Mouse (Mus musculus): ENCODE measurements at regions not wholly inside any gene's neighbourhood (a gene's known extent, or its start where the extent isn't known, plus 50 kb on each side); places are given as distances from the start of the nearest gene placed in this dataset.
"Not testable (repeated sequence)": the region's sequence is repeated elsewhere in the genome, so short reads cannot be mapped to it uniquely, and the experiment has no call there.

GRCm38 (mm10) chr4:23954140-23954539, 542.1 kb upstream of the Mms22l start:
- no peaks in the 10 kb centered on the region for H3K4me1 ChIP-seq (ENCODE audit: control insufficient read depth, insufficient read depth, low read length)
- no peak overlapping the region for H3K4me2 ChIP-seq (ENCODE audit: low read depth, low read length)
- no peak for ATAC-seq (replicated peaks; ENCODE audit: extremely low read depth, insufficient read depth, low FRiP score)
- no peaks in the 10 kb centered on the region for H3K27me3 ChIP-seq (ENCODE audit: control insufficient read depth, insufficient read depth, low read length)
- WGBS = 78% methylated on average over 2 of the region's 2 CpGs
- H3K36me3 ChIP-seq (ENCODE audit: control insufficient read depth, insufficient read depth) = no peaks in the 10 kb centered on the region
- no peak overlapping the region for H3K4me3 ChIP-seq (ENCODE audit: low read length)
- no peak overlapping the region for H3K27ac ChIP-seq (ENCODE audit: low read length)
- H3K9me3 ChIP-seq (replicated peaks; ENCODE audit: control insufficient read depth, low read length) = no peaks in the 10 kb centered on the region
- no peak overlapping the region for H3K9ac ChIP-seq (ENCODE audit: low read length)

DNA sequence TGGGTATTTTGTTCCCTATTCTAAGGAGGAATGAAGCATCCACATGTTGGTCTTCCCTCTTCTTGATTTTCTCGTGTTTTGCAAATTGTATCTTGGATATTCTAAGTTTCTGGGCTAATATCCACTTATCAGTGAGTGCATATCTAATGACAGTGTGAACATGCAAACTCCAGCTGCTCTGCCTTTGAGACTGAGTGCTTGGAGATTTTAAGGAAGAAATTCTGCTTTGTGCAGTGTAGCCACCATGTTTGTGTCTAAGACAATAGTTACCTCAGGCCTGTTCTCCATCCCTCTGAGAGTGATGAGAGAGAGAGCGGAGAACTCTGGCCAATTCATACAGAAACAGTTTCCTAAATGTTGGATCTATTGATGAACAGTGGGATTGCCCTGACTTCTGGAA, 514.1 kb upstream of the Mms22l start:
- not testable (repeated sequence) for H3K27me3 ChIP-seq (ENCODE audit: control insufficient read depth, insufficient read depth, low read length); H3K9me3 ChIP-seq (replicated peaks; ENCODE audit: control insufficient read depth, low read length); H3K36me3 ChIP-seq (ENCODE audit: control insufficient read depth, insufficient read depth); H3K4me1 ChIP-seq (ENCODE audit: control insufficient read depth, insufficient read depth, low read length); ATAC-seq (replicated peaks; ENCODE audit: extremely low read depth, insufficient read depth, low FRiP score); H3K9ac ChIP-seq (ENCODE audit: low read length); H3K4me3 ChIP-seq (ENCODE audit: low read length); H3K4me2 ChIP-seq (ENCODE audit: low read depth, low read length); H3K27ac ChIP-seq (ENCODE audit: low read length)
- 80% methylated on average over 2 of the region's 2 CpGs for WGBS

GRCm38 (mm10) chr4:23982790-23983451, 513.3 kb upstream of the Mms22l start:
- peak; percentile 55; the same call in 1 of the 2 replicates for ATAC-seq (replicated peaks; ENCODE audit: extremely low read depth, insufficient read depth, low FRiP score)
- H3K9me3 ChIP-seq (replicated peaks; ENCODE audit: control insufficient read depth, low read length) = no peaks in the 10 kb centered on the region
- no peak overlapping the region for H3K27ac ChIP-seq (ENCODE audit: low read length)
- H3K9ac ChIP-seq (ENCODE audit: low read length) = no peak overlapping the region
- peak overlapping the region; percentile 53 for H3K4me2 ChIP-seq (ENCODE audit: low read depth, low read length)
- 13% methylated on average over 13 of the region's 13 CpGs for WGBS
- H3K4me3 ChIP-seq (ENCODE audit: low read length) = peak overlapping the region; percentile 27
- H3K36me3 ChIP-seq (ENCODE audit: control insufficient read depth, insufficient read depth) = no peaks in the 10 kb centered on the region
- 0 out of 2 replicates have a peak, but pooled peaks cover 4% of the 10 kb centered on the region for H3K4me1 ChIP-seq (ENCODE audit: control insufficient read depth, insufficient read depth, low read length)
- H3K27me3 ChIP-seq (ENCODE audit: control insufficient read depth, insufficient read depth, low read length) = no peaks in the 10 kb centered on the region

- Histone ChIP-seq H3K4me1 (ENCODE audit: control insufficient read depth, insufficient read depth, low read length) (0 out of 2 replicates have a peak, but pooled peaks cover 4% of the 10 kb centered on the region), H3K9ac (ENCODE audit: low read length) (no peak overlapping the region), H3K27me3 (ENCODE audit: control insufficient read depth, insufficient read depth, low read length) (no peaks in the 10 kb centered on the region), H3K4me3 (ENCODE audit: low read length) (peak overlapping the region; percentile 27), H3K9me3 (replicated peaks; ENCODE audit: control insufficient read depth, low read length) (no peaks in the 10 kb centered on the region), H3K36me3 (ENCODE audit: control insufficient read depth, insufficient read depth) (no peaks in the 10 kb centered on the region), H3K27ac (ENCODE audit: low read length) (no peak overlapping the region), H3K4me2 (ENCODE audit: low read depth, low read length) (peak overlapping the region; percentile 53)
- no peak for ATAC-seq (replicated peaks; ENCODE audit: extremely low read depth, insufficient read depth, low FRiP score)
- 7% methylated on average over 8 of the region's 8 CpGs for WGBS
Measured at GRCm38 (mm10) chr4:23983452-23983805, 512.8 kb upstream of the Mms22l start.

- 0 out of 2 replicates have a peak, but pooled peaks cover 4% of the 10 kb centered on the region for H3K4me1 ChIP-seq (ENCODE audit: control insufficient read depth, insufficient read depth, low read length)
- H3K9ac ChIP-seq (ENCODE audit: low read length) = no peak overlapping the region
- H3K9me3 ChIP-seq (replicated peaks; ENCODE audit: control insufficient read depth, low read length) = no peaks in the 10 kb centered on the region
- no peaks in the 10 kb centered on the region for H3K36me3 ChIP-seq (ENCODE audit: control insufficient read depth, insufficient read depth)
- WGBS = 86% methylated on average over 3 of the region's 3 CpGs
- no peaks in the 10 kb centered on the region for H3K27me3 ChIP-seq (ENCODE audit: control insufficient read depth, insufficient read depth, low read length)
- no peak overlapping the region for H3K4me3 ChIP-seq (ENCODE audit: low read length)
- no peak for ATAC-seq (replicated peaks; ENCODE audit: extremely low read depth, insufficient read depth, low FRiP score)
- no peak overlapping the region for H3K27ac ChIP-seq (ENCODE audit: low read length)
- H3K4me2 ChIP-seq (ENCODE audit: low read depth, low read length) = no peak overlapping the region
Measured at GRCm38 (mm10) chr4:23984005-23984404, 512.2 kb upstream of the Mms22l start.

DNA sequence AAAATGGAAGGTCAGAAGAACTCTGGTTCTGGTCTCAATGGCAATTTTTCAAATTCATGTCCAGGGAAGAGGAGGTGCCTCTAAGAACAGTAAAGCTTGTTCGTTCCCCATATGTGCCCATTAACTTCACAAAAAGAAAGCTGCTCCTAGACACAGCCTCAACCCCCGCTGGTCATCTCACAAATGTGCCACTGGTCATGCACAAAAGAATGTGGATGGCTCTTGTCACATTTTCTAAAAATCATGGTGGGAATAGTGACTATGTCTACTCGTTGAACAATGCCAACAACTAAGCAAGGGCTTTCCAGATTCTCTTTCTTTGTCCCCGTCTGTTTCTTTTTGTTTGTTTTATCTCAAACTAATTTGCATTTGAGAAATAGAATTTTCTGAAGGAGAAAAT, 510.3 kb upstream of the Mms22l start:
- Histone ChIP-seq H3K27ac (ENCODE audit: low read length) (no peak overlapping the region), H3K4me2 (ENCODE audit: low read depth, low read length) (no peak overlapping the region), H3K9ac (ENCODE audit: low read length) (no peak overlapping the region), H3K27me3 (ENCODE audit: control insufficient read depth, insufficient read depth, low read length) (no peaks in the 10 kb centered on the region), H3K4me3 (ENCODE audit: low read length) (no peak overlapping the region), H3K36me3 (ENCODE audit: control insufficient read depth, insufficient read depth) (no peaks in the 10 kb centered on the region), H3K9me3 (replicated peaks; ENCODE audit: control insufficient read depth, low read length) (no peaks in the 10 kb centered on the region), H3K4me1 (ENCODE audit: control insufficient read depth, insufficient read depth, low read length) (0 out of 2 replicates have a peak, but pooled peaks cover 4% of the 10 kb centered on the region)
- ATAC-seq (replicated peaks; ENCODE audit: extremely low read depth, insufficient read depth, low FRiP score) = no peak
- 73% methylated on average over 4 of the region's 4 CpGs for WGBS

- no peak for ATAC-seq (replicated peaks; ENCODE audit: extremely low read depth, insufficient read depth, low FRiP score)
- Histone ChIP-seq H3K27ac (ENCODE audit: low read length) (no peak overlapping the region), H3K36me3 (ENCODE audit: control insufficient read depth, insufficient read depth) (no peaks in the 10 kb centered on the region), H3K9me3 (replicated peaks; ENCODE audit: control insufficient read depth, low read length) (no peaks in the 10 kb centered on the region), H3K4me1 (ENCODE audit: control insufficient read depth, insufficient read depth, low read length) (no peaks in the 10 kb centered on the region), H3K4me2 (ENCODE audit: low read depth, low read length) (no peak overlapping the region), H3K9ac (ENCODE audit: low read length) (no peak overlapping the region), H3K4me3 (ENCODE audit: low read length) (no peak overlapping the region), H3K27me3 (ENCODE audit: control insufficient read depth, insufficient read depth, low read length) (no peaks in the 10 kb centered on the region)
- 69% methylated on average over 3 of the region's 3 CpGs for WGBS
Measured at GRCm38 (mm10) chr4:23993823-23994222, 502.4 kb upstream of the Mms22l start.

DNA sequence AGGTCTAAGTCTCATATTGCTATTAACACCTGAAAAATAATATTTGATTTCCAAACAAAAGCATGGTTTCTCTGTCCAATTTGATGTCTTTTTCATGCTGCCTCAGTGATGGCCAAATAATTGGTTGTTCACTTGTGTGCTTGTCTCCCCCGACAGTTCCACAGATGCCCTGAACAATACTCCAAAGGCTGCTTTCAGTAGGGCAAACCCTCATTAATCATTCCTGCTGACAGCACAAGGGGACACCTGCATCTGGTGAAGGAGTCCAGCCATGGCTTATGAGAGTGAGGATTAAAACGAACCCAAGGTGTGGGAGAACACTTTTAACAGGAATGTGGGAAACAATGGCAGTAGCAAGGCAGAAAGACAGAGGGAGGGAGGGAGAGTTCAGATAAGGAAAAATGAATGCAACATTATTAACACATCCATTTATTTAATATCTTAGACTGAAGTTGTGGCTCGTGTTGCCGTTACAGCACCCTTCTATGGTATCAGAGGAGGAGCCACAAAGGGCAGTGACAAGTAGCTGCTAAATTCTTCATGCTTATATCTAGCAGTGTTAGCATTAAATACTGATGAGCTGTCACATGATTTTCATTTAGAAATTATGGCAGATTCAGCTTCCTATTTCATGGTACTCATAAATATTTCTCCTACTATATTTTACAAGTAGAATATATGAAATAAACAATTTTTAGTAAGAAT, 501.8 kb upstream of the Mms22l start:
- no peak for ATAC-seq (replicated peaks; ENCODE audit: extremely low read depth, insufficient read depth, low FRiP score)
- 20% methylated on average over 4 of the region's 4 CpGs for WGBS
- H3K9me3 ChIP-seq (replicated peaks; ENCODE audit: control insufficient read depth, low read length) = no peaks in the 10 kb centered on the region
- H3K4me2 ChIP-seq (ENCODE audit: low read depth, low read length) = no peak overlapping the region
- H3K27ac ChIP-seq (ENCODE audit: low read length) = no peak overlapping the region
- H3K4me3 ChIP-seq (ENCODE audit: low read length) = no peak overlapping the region
- no peak overlapping the region for H3K9ac ChIP-seq (ENCODE audit: low read length)
- no peaks in the 10 kb centered on the region for H3K4me1 ChIP-seq (ENCODE audit: control insufficient read depth, insufficient read depth, low read length)
- no peaks in the 10 kb centered on the region for H3K36me3 ChIP-seq (ENCODE audit: control insufficient read depth, insufficient read depth)
- no peaks in the 10 kb centered on the region for H3K27me3 ChIP-seq (ENCODE audit: control insufficient read depth, insufficient read depth, low read length)

DNA sequence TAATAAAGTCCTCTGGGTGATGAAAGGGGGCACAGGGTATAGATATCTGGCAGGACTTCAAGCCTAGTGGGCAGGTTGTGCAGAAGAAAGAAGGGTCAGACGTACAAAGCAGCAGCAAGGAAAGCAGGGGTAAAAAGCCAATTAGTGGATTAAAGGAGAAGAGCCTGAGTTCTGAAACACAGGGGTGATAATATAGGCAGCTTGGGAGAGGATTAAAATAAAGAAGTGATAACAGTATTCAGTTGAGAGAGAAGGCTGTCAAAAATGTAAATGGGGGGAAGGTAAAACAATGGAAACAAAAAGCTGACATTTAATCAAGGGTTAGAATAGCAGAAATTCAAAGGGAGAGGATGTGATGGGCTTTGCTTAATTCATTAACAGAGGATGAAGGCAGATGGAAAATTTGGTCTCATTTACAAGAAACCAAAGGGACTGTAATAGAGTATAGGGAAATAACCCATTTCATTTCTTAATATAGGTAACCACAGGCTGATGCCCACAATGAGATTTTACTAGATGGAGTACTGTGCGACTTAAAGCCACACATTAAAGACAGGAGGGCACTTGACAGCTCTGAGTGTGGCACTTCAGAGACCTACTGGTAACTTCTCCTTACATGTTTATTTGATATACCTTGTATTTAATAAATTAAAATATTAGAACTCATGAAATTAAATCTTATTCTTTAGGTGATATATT, 489.8 kb upstream of the Mms22l start:
- Histone ChIP-seq H3K36me3 (ENCODE audit: control insufficient read depth, insufficient read depth) (no peaks in the 10 kb centered on the region), H3K27ac (ENCODE audit: low read length) (no peak overlapping the region), H3K4me3 (ENCODE audit: low read length) (no peak overlapping the region), H3K9me3 (replicated peaks; ENCODE audit: control insufficient read depth, low read length) (no peaks in the 10 kb centered on the region), H3K9ac (ENCODE audit: low read length) (no peak overlapping the region), H3K27me3 (ENCODE audit: control insufficient read depth, insufficient read depth, low read length) (no peaks in the 10 kb centered on the region), H3K4me2 (ENCODE audit: low read depth, low read length) (no peak overlapping the region), H3K4me1 (ENCODE audit: control insufficient read depth, insufficient read depth, low read length) (no peaks in the 10 kb centered on the region)
- no peak for ATAC-seq (replicated peaks; ENCODE audit: extremely low read depth, insufficient read depth, low FRiP score)
- WGBS = 36% methylated on average over 2 of the region's 2 CpGs

Data from heart, embryonic 16.5 days (tissue).